Mouse (Mus musculus) liver, adult 2 months (tissue): ENCODE measurements around the gene Pnlip. TPM values are rescaled to one million over a fixed set of nuclear protein-coding genes. Genes with fewer than 3 reads are reported as not detected.
A peak's percentile ranks its signal among the peaks of the same experiment; 100 is the strongest.

Source experiments
- DNase-seq: peaks from one replicate; pipeline ENCODE4 v3.0.0-alpha.2; 2011; ENCODE audit warnings: low read depth, low spot score; ENCODE audit errors: extremely low read depth
- H3K27ac ChIP-seq: fragments of 200-500 bp; replicated peaks from 2 replicates; pipeline ENCODE4 v1.5.1; 2012; ENCODE audit warnings: low read depth, mild to moderate bottlenecking, control low read depth, inconsistent platforms, low read length; ENCODE audit not compliant: insufficient read depth
- H3K27me3 ChIP-seq: fragments of 200-500 bp; 2 replicates; pipeline ENCODE4 v1.6.1; 2012; ENCODE audit warnings: mild to moderate bottlenecking, moderate library complexity, low read length, inconsistent platforms; ENCODE audit not compliant: control insufficient read depth, insufficient read depth
- H3K36me3 ChIP-seq: fragments of 200-500 bp; 2 replicates; pipeline ENCODE4 v1.6.1; 2012; ENCODE audit warnings: low read length, inconsistent platforms; ENCODE audit not compliant: control insufficient read depth, insufficient read depth
- H3K4me1 ChIP-seq: fragments of 200-500 bp; 2 replicates; pipeline ENCODE4 v1.6.1; 2011; ENCODE audit warnings: low read length; ENCODE audit not compliant: control insufficient read depth, insufficient read depth
- H3K4me3 ChIP-seq: fragments of 200-500 bp; 2 replicates; pipeline ENCODE4 v1.5.1; 2011; ENCODE audit warnings: low read depth, mild to moderate bottlenecking, control low read depth, low read length, moderate library complexity; ENCODE audit not compliant: insufficient read depth
- H3K79me2 ChIP-seq: fragments of 200-500 bp; 2 replicates; pipeline ENCODE4 v1.6.1; 2012; ENCODE audit warnings: inconsistent platforms, mild to moderate bottlenecking, low read length, moderate library complexity; ENCODE audit not compliant: control insufficient read depth, insufficient read depth
- H3K9ac ChIP-seq: fragments of 200-500 bp; 2 replicates; pipeline ENCODE4 v1.6.1; 2012; ENCODE audit warnings: low read depth, mild to moderate bottlenecking, control low read depth, inconsistent platforms, low read length
- CTCF ChIP-seq: fragments of 200-500 bp; IDR thresholded peaks from 2 replicates; pipeline ENCODE4 v1.5.1; 2011; ENCODE audit warnings: low read depth, low read length, control low read depth
- POLR2A ChIP-seq: fragments of 200-500 bp; IDR thresholded peaks from 2 replicates; pipeline ENCODE4 v1.6.1; 2011; ENCODE audit warnings: low read length, control low read depth; ENCODE audit not compliant: insufficient read depth; ENCODE audit errors: extremely low read depth
- WGBS: fragments of 180-500 bp; shearing (Covaris S2); methylation state at CpG from one replicate; pipeline ENCODE4 v1.1.7; 2018; 5-methylcytosine and 5-hydroxymethylcytosine counted together
- polyA plus RNA-seq: library from polyadenylated mRNA; depleted of rRNA; stranded (reverse); fragments of >200 nt; gene quantifications from 2 replicates; pipeline ENCODE4 v1.2.3, GENCODE M21; 2012; rRNA removed
- total RNA-seq: library from RNA; depleted of rRNA; stranded (reverse); fragments of >200 nt; gene quantifications from 2 replicates; pipeline ENCODE4 v1.2.3, GENCODE M21; 2014; rRNA removed

The Pnlip gene
- total RNA-seq (27.7 and 147 TPM in 2 replicates), polyA plus RNA-seq (0.25 TPM in 1 of 2 replicates, not detected in the other)

DNA sequence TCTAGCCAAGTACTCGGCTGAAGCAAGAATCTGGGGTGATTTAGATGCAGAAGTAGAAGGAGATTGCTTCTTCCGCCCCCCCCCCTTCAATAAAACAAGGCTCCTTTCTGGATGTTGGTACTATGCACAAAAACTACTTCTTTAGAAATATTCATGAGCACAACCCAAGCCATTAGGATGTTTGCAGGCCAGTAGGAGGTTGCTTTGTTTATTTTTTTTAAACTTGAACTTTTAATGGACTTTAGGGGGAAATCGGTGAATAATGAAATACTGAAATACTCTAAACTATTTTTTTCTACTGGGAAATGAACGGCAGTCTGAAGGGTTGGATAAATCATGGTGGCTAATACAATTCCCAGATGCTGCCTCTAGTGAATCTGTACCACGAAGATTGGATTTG, at the start of gene Pnlip:
Gene Pnlip (plus strand): TSS at position 301 of the 400 bp plus-strand sequence.
- H3K4me1 ChIP-seq = no peaks in the 10 kb centered on the region
- H3K9ac ChIP-seq = no peak within 1 kb of the TSS
- no peak for DNase-seq
- WGBS = 91% methylated on average over 5 of the region's 5 CpGs
- TF ChIP-seq CTCF (no peak), POLR2A (no peak)
- H3K4me3 ChIP-seq = no peak within 1 kb of the TSS
- no peaks in the 10 kb centered on the region for H3K79me2 ChIP-seq
- H3K27me3 ChIP-seq = no peaks in the 10 kb centered on the region
- H3K27ac ChIP-seq = no peak within 1 kb of the TSS
- H3K36me3 ChIP-seq = no peaks in the 10 kb centered on the region

DNA sequence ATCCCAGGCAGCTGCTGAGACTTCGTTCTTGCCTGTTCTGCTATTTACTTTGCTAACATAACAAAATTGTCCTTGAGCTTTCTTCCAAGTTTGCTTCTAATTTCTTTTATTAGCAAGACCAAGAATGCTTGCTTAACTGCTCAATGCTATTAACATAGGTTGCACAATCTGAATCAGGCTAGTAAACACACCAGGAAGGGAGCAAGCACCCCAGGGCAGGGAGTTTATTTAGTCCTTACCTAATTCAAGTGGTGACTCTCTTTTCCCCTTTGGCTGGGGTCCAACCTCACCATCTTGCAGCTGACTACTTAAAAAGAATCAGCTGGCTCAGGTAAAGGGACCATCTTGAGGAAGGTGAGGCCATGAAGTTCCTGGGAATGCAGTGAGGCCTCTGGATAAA, 42.6 kb upstream of the Pnlip start:
- 10% methylated on average over 1 of the region's 1 CpGs for WGBS
- no peaks in the 10 kb centered on the region for H3K79me2 ChIP-seq
- no peak overlapping the region for H3K4me3 ChIP-seq
- TF ChIP-seq CTCF (no peak), POLR2A (no peak)
- no peak overlapping the region for H3K9ac ChIP-seq
- no peaks in the 10 kb centered on the region for H3K36me3 ChIP-seq
- H3K27me3 ChIP-seq = no peaks in the 10 kb centered on the region
- DNase-seq = peak; percentile 10
- no peaks in the 10 kb centered on the region for H3K4me1 ChIP-seq
- H3K27ac ChIP-seq = no peak overlapping the region

- no peak for DNase-seq
- no peaks in the 10 kb centered on the region for H3K4me1 ChIP-seq
- no peak for TF ChIP-seq POLR2A
- no peak for TF ChIP-seq CTCF
- H3K79me2 ChIP-seq = no peaks in the 10 kb centered on the region
- H3K27ac ChIP-seq = no peak overlapping the region
- H3K27me3 ChIP-seq = no peaks in the 10 kb centered on the region
- H3K9ac ChIP-seq = no peak overlapping the region
- H3K4me3 ChIP-seq = no peak overlapping the region
- no peaks in the 10 kb centered on the region for H3K36me3 ChIP-seq
- 62% methylated on average over 3 of the region's 3 CpGs for WGBS
Observed at GRCm38 (mm10) chr19:58612745-58613144, 39.6 kb upstream of the Pnlip start.

GRCm38 (mm10) chr19:58616606-58617005, 35.7 kb upstream of the Pnlip start:
- H3K79me2 ChIP-seq = no peaks in the 10 kb centered on the region
- WGBS = 52% methylated on average over 7 of the region's 7 CpGs
- no peak overlapping the region for H3K27ac ChIP-seq
- no peaks in the 10 kb centered on the region for H3K36me3 ChIP-seq
- no peak overlapping the region for H3K9ac ChIP-seq
- H3K27me3 ChIP-seq = no peaks in the 10 kb centered on the region
- H3K4me3 ChIP-seq = no peak overlapping the region
- TF ChIP-seq CTCF (no peak), POLR2A (no peak)
- H3K4me1 ChIP-seq = no peaks in the 10 kb centered on the region
- DNase-seq = no peak

DNA sequence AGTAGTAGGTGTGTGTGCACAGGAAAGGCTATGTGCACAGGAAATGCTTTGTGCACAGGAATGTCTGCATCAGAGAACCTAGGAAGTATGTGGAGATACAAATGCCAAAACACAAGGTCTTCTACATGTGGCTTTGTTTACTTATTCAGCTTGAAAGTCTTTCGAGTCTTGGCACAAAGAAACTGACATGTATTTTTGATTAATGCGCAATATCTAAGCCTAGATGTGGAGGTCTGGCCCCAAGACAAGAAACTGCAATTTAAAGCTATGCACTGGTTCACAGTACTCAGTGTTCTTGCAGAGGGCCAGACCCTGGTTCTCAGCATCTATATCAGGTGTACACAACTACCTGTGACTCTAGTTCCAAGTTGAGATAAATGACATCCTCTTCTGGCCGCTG, 31.6 kb upstream of the Pnlip start:
- WGBS = 85% methylated on average over 3 of the region's 3 CpGs
- H3K27me3 ChIP-seq = no peaks in the 10 kb centered on the region

DNA sequence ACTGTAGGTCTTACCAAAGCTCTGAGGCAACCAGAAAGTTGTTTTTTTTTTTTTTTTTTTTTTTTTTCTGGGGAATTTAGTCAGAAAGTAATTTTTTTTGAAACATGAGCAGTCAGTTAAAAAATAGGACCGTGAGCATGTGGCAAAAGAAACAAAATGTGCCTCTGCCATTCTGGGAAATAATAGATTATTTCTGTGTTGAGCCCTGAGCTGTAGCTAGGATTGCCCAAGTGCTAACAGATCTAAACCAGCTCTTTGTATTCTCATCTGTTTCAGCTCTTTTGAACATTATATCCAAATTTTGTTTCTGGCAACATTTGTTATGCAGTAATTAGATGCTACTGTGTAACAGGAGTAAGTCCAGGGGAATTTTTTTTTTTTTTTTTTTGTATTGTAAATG, 30.7 kb upstream of the Pnlip start:
- H3K4me1 ChIP-seq = no peaks in the 10 kb centered on the region
- no peak overlapping the region for H3K4me3 ChIP-seq
- no peaks in the 10 kb centered on the region for H3K79me2 ChIP-seq
- no peaks in the 10 kb centered on the region for H3K27me3 ChIP-seq
- H3K36me3 ChIP-seq = no peaks in the 10 kb centered on the region
- H3K9ac ChIP-seq = no peak overlapping the region
- no peak for TF ChIP-seq CTCF
- TF ChIP-seq POLR2A = no peak
- no peak for DNase-seq
- 68% methylated on average over 1 of the region's 1 CpGs for WGBS
- no peak overlapping the region for H3K27ac ChIP-seq

More for the DNA sequence above, 31.6 kb upstream of the Pnlip start:
- Histone ChIP-seq H3K4me3 (no peak overlapping the region), H3K9ac (no peak overlapping the region), H3K36me3 (no peaks in the 10 kb centered on the region), H3K79me2 (no peaks in the 10 kb centered on the region), H3K4me1 (no peaks in the 10 kb centered on the region), H3K27ac (no peak overlapping the region)
- TF ChIP-seq POLR2A (no peak), CTCF (no peak)
- no peak for DNase-seq
